In genomic region chr7:130834299-130834698, GRCm38 (mm10) we compare ENCODE assay signal across 8 mouse cellular contexts. TPM values are rescaled to one million over a fixed set of nuclear protein-coding genes. Genes with fewer than 3 reads are reported as not detected.
DNase-seq lines count a peak whose midpoint lies in the region; ATAC-seq lines count a peak whose summit lies in the region.

No protein-coding gene starts in this region.

- 13% methylated on average over 21 of the region's 21 CpGs for WGBS in forebrain, embryonic 14.5 days
- 33% methylated on average over 21 of the region's 21 CpGs for WGBS in limb, embryonic 11.5 days
- WGBS in neural tube, embryonic 11.5 days, result 35% methylated on average over 16 of the region's 21 CpGs

- no peaks in the 10 kb centered on the region for H3K9me3 ChIP-seq in forebrain, embryonic 14.5 days (replicated peaks; ENCODE audit: control insufficient read depth, low read length)
- no peaks in the 10 kb centered on the region for H3K9me3 ChIP-seq in limb, embryonic 11.5 days (ENCODE audit: control insufficient read depth, low read length)
- no peaks in the 10 kb centered on the region for H3K9me3 ChIP-seq in neural tube, embryonic 11.5 days (ENCODE audit: control insufficient read depth, low read length)

- no peak overlapping the region for H3K27ac ChIP-seq in forebrain, embryonic 14.5 days (ENCODE audit: low read depth, low read length)
- H3K27ac ChIP-seq in limb, embryonic 11.5 days (replicated peaks; ENCODE audit: low read depth, low read length), result no peak overlapping the region
- H3K27ac ChIP-seq in neural tube, embryonic 11.5 days (ENCODE audit: low read depth, low read length), result no peak overlapping the region

- H3K9ac ChIP-seq in forebrain, embryonic 14.5 days (ENCODE audit: low read length), result no peak overlapping the region
- H3K9ac ChIP-seq in limb, embryonic 11.5 days (ENCODE audit: low read length), result no peak overlapping the region
- no peak overlapping the region for H3K9ac ChIP-seq in neural tube, embryonic 11.5 days (ENCODE audit: low read length)

- ATAC-seq in forebrain, embryonic 14.5 days, result peak; percentile 89
- peak; percentile 100 for ATAC-seq in limb, embryonic 11.5 days (ENCODE audit: insufficient number of reproducible peaks, low FRiP score, low TSS enrichment, low read depth)
- peak; percentile 85 for ATAC-seq in neural tube, embryonic 11.5 days (ENCODE audit: insufficient read depth, low FRiP score, low TSS enrichment)

- no peak overlapping the region for H3K4me3 ChIP-seq in forebrain, embryonic 14.5 days (ENCODE audit: low read depth, low read length)
- no peak overlapping the region for H3K4me3 ChIP-seq in limb, embryonic 11.5 days (ENCODE audit: low read depth, low read length)
- no peak overlapping the region for H3K4me3 ChIP-seq in neural tube, embryonic 11.5 days (ENCODE audit: low read depth, low read length)

- no peaks in the 10 kb centered on the region for H3K36me3 ChIP-seq in forebrain, embryonic 14.5 days (ENCODE audit: control insufficient read depth, insufficient read depth, low read length)
- no peaks in the 10 kb centered on the region for H3K36me3 ChIP-seq in limb, embryonic 11.5 days (ENCODE audit: control insufficient read depth, insufficient read depth, low read length)
- H3K36me3 ChIP-seq in neural tube, embryonic 11.5 days (ENCODE audit: control insufficient read depth, insufficient read depth, low read length), result no peaks in the 10 kb centered on the region

- H3K4me1 ChIP-seq in forebrain, embryonic 14.5 days (ENCODE audit: control insufficient read depth, insufficient read depth, low read length), result peaks cover 20% of the 10 kb centered on the region
- no peaks in the 10 kb centered on the region for H3K4me1 ChIP-seq in limb, embryonic 11.5 days (ENCODE audit: control insufficient read depth, insufficient read depth, low read length)
- peaks cover 24% of the 10 kb centered on the region for H3K4me1 ChIP-seq in neural tube, embryonic 11.5 days (ENCODE audit: control insufficient read depth, insufficient read depth, low read length)

- H3K4me2 ChIP-seq in forebrain, embryonic 14.5 days (ENCODE audit: low read length), result no peak overlapping the region
- H3K4me2 ChIP-seq in limb, embryonic 11.5 days (ENCODE audit: low read depth, severe bottlenecking), result no peak overlapping the region
- no peak overlapping the region for H3K4me2 ChIP-seq in neural tube, embryonic 11.5 days (ENCODE audit: low read depth)

- H3K27me3 ChIP-seq in forebrain, embryonic 14.5 days (replicated peaks; ENCODE audit: control insufficient read depth, insufficient read depth, low read length), result 0 out of 2 replicates have a peak, but pooled peaks cover 4% of the 10 kb centered on the region
- 0 out of 2 replicates have a peak, but pooled peaks cover 3% of the 10 kb centered on the region for H3K27me3 ChIP-seq in limb, embryonic 11.5 days (ENCODE audit: control insufficient read depth, insufficient read depth, low read length)
- peaks cover 3% of the 10 kb centered on the region; the same call in 1 of the 2 replicates for H3K27me3 ChIP-seq in neural tube, embryonic 11.5 days (ENCODE audit: control insufficient read depth, insufficient read depth, low read length)

- DNase-seq in cerebellum, postnatal 14 days, result peak; percentile 56 to 73
- DNase-seq in cerebellum, adult 9-11 months, result no peak
- peak; percentile 72 for DNase-seq in thymus, postnatal 4 days
- no peak for DNase-seq in thymus, adult 18-20 months
- peak; percentile 68 for DNase-seq in forebrain, embryonic 14.5 days (ENCODE audit: low spot score)
- DNase-seq in limb, embryonic 11.5 days (ENCODE audit: low spot score), result peak; percentile 98
- peak; percentile 92 for DNase-seq in neural tube, embryonic 11.5 days (ENCODE audit: low spot score)
- no peak for DNase-seq in layer of hippocampus, adult 9-10 months (ENCODE audit: low spot score)

RNA-seq across cellular contexts. Expression of gene Plekha1, which starts 31.3 kb away (rescaled TPM):
- polyA plus RNA-seq in forebrain, embryonic 14.5 days (2014; fragmentation: Nextera tagmentation; extraction: Ambion mirVana), result 30.6 and 43.9 TPM in 2 replicates
- polyA plus RNA-seq in limb, embryonic 11.5 days (2014; fragmentation: Nextera tagmentation; extraction: Ambion mirVana), result 21.3 and 24.7 TPM in 2 replicates
- 44.2 and 48.4 TPM in 2 replicates for polyA plus RNA-seq in neural tube, embryonic 11.5 days (2014; fragmentation: Nextera tagmentation; extraction: Ambion mirVana)

Comparison
In these comparisons a context has a peak if more than half of its experiments do, and no peak if none do; other contexts are left out.
1. DNase-seq: peak in cerebellum, postnatal 14 days (2 of 2), thymus, postnatal 4 days (single experiment), forebrain, embryonic 14.5 days (single experiment), limb, embryonic 11.5 days (single experiment) and neural tube, embryonic 11.5 days (single experiment); none in cerebellum, adult 9-11 months (single experiment), thymus, adult 18-20 months (0 of 2) and layer of hippocampus, adult 9-10 months (single experiment).
2. Peak in every context shown above with its lines, with median percentiles within 50 percentile points of each other: ATAC-seq.